ENCODE assay signal across 10 mouse cellular contexts in genomic region chr11:115454822-115455221, GRCm38 (mm10). TPM values are rescaled to one million over a fixed set of nuclear protein-coding genes. Genes with fewer than 3 reads are reported as not detected.
"Had no signal": no experiment of that assay in that cellular context is flagged by ENCODE, and none has a peak within 500 bp of the region (broad histone marks: within the 10 kb centered on the region; RNA-seq: fewer than 3 reads in every experiment).

No protein-coding gene starts in this region.

RNA-seq across cellular contexts. Expression of gene Slc16a5, which starts 7.5 kb away (rescaled TPM):
- total RNA-seq: megakaryocyte-erythroid progenitor cell, adult 5-6 weeks had no signal
- polyA plus RNA-seq: midbrain, embryonic 14.5 days had no signal

RNA-seq across cellular contexts. Expression of gene Trim80, which starts 14.5 kb away (rescaled TPM):
- total RNA-seq: megakaryocyte, adult 5-6 weeks; megakaryocyte-erythroid progenitor cell, adult 5-6 weeks had no signal
- polyA plus RNA-seq: lung, embryonic 16.5 days; midbrain, embryonic 12.5 days; midbrain, embryonic 14.5 days; midbrain, embryonic 16.5 days; myocyte; neural tube, embryonic 11.5 days; neural tube, embryonic 13.5 days; stomach, embryonic 14.5 days had no signal
